Mouse (Mus musculus): ENCODE measurements around the gene Mre11a.

Gene Mre11a

DNA sequence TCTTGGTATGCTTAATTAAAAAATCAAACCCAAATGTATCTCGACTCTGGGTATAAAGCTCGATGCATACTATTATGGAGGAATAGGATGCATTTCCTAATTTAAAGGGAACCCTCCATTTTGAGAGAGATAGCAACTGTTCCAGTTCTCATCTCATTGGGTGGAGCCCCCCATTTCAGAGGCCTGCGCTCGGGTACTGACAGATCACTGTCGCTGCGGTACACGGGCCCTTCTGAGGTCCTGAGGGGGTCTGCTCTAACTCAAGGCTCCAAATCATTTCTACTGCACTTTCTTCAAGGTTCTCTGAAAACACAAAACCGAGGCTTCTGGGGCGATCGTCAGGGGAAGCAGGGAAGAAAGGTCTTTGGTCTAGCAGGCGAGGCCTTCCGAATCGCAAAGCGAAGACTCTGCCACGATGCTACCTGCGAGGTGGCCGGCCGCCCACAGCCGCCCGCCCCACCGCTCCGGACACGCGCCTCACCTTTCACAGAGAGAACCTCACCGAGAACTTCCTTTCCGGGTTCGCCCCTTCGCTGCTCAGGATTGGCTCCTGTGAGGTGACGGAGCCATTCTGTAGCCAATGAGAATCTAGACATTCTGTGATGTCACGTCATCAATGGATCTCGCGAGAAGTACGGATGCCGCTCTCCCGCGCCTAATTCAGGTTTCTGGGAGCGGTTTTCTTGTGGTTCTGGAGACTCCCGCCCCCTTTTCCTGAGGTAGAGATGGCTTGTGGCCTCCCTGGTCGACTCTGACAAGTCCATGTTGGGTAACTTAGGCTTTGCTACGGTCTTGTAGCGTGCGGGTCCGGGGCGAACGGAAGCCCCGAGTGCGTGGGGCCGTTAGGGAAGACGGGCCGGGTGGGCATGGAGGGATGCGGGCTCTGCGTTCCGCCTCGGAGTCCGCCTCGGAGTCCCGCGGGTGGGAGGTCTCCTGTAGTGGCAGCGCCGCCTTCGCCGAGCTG lies at the start of gene Mre11a, which contains the start of gene Ankrd49:
Gene Mre11a (plus strand): TSS at position 616 of the 964 bp plus-strand sequence.
Gene Ankrd49 (minus strand): TSS at position 818 of the 964 bp plus-strand sequence.
- peak; percentile 97 for DNase-seq

DNA sequence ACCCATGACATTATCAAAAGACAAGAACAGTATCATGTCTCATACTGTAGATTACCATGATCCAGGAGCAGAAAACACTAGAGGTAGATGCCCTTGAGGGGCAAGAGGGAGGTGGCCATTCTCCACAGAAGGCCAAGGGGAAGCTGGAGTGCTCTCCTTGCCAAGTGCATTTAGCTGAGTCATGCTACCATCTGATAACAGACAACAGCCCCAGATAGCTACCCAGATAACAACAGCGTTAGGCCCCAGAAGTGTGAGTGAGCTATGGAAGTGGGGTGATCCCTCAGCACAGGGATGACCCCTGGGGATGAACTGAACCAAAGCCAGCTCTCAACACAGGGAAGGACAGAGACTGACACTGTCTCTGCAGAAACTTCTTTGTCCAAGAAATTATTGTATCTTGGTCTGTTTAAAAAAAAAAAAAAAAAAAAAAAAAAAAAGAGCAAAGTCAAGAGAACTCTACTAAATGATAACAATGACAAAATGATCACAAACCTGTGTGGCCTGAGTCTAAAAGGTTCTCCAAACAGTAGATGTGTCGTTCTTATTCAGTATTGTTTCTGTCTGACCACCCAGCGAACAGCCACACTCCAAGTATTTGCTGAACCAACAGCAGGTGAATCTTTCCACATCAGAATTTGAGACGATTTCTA lies 44.8 kb upstream of the Mre11a start:
- no peak for DNase-seq

DNA sequence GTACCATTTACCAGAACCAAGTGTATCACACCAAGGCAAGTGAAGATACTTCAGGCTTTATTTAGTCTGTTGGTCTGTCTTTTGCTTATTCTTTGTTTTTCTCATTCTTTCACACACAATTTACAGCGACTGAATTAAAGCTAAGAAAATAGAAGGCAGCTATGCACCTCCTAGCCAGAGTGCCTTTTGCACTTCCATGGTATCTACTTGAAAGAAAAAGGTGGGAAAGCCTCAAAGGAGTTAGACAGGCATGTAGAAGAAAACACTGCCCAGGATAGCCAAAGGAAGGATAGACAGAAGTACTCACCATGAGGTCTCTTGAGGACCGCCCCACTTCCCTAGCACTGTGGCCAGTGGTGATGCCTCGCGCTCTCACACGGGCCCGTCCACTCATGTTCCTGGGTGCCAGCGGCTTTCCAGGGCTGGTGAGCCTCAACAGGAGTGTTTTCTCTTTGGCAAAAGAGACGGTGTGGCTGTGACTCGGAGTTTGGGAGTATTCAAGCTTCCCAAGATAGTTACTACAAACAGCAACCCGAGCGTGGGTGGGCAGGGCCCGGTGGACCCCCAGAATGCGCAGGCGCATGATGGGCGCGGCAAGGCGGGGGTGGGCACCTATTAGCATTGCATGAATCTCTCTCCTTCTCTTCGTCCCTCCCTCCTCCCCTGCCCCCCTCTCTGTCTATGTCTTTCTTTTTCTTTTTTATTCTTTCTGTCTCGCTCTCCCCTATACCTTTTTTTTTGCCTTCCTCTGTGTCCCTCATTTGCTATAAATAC lies 44.1 kb upstream of the Mre11a start, which contains the start of gene Piwil4:
Gene Piwil4 (minus strand): TSS at position 583 of the 774 bp plus-strand sequence.
- no peak for DNase-seq

DNA sequence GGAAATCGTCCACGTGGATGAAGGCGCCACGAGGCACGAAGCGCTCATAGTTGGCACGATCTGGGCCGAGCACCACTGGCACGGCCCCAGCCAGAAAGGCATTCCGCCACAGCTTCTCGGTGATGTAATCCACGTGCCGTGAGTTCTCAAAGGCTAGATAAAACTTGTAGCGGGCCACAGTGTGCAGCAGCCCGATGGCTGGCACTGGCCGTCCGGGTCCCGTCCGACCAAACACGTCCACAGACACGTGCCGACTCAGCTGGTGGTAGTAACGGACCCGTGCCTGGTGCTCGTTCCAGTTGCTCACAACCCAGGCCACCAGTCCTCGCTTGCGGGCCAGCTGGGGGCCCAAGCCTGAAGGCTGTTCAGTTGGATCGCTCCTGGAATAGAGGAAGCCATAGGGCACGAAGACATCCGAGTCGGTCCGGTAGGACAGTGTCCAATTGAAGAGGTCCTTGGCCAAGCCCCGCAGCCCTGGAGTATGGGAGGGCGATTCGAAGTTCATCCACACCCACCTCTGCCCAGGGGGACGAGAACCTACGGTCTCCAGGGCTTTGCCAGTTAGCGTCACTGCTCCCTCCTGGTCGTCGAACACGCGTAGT lies 33.5 kb upstream of the Mre11a start:
- DNase-seq = no peak

DNA sequence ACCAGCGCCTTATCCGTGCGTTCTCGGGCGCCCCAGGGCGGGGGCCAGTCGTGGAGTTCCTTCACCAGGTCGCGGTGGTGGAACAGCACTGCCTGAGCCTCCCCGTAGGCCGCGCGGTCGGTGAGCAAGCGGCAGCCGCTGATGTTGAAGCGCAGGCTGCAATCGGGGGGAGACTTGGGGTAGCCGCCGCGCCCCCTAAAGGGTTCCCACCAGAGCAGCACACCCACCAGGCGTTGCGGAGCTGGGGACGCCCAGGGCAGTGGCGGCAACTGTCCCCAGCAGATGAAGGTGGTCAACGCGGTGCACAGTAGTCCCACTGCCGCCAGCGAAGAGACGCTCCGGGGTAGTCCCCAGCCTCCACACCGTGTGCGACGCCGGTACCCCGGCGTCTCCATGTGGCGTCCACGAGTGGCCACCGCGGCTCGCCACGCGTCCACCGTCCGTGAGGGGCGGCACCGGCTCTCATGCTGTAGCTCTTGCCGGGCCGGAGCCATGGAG lies 32.9 kb upstream of the Mre11a start:
- peak; percentile 52 for DNase-seq

DNA sequence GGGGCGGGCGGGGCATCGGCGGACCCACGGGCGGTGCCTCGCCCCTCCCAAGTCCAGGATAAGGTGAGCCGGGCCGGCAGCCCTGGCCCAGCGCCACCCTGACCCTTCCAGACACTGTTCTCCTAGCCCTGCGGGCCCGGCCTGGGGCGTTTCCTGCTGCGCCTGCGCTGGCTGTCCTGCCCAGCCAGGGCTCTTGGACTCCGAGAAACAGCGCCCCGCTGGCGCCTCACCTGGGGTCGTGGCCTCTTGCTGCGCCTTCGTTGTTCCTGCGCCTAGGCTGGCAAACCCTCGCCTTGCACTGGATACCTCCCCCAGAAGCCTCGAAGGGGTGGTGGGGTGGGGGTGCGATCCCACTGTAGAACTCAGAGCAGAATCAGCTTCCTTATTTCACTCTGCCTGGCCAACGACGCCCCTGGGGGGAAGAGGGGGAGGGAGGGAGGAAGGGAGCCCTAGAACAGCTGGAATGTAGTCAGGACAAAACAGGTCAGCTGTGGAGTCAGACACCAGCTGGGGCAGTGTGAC lies 32.4 kb upstream of the Mre11a start, which contains the start of gene Fut4:
Gene Fut4 (minus strand): TSS at position 393 of the 522 bp plus-strand sequence.
- peak; percentile 77 for DNase-seq

DNA sequence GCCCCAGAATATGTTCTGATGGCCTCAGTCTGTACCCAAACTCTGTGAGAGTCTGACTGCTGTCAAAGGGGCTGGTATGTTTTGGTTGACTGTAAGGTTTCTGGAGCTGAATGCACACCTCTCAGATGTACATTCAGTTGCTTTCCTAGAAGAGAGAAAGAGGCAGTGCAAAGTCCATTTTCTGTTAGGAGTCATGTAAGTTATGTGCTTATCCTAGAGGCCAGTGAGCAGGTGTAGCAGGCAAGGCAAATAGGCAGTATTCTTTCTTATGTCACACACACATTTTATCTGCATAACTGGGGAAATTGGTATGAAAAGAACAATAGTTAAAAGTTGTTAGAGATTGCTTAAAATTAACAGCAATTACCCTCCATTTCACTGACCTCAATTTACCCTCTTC lies 30.5 kb upstream of the Mre11a start:
- DNase-seq = no peak

DNA sequence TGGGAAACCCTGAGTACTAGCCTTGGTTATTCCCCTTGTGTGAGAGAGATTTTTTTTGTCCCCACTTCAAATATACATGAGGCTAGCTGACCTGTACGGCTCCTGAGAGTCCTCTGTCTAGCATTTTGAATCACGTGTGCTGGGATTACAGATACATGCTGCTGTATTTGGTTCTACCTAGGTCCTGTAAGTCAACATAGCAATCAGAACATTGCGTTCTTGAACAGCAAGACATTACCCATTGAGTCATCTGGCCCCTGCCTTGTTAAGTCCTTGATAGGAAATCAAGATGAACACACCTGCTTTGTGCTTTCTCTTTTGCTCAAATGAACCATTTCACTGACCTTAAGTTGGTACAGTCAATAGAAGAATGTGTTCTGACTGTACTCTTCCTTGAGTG lies 30.0 kb upstream of the Mre11a start:
- no peak for DNase-seq

DNA sequence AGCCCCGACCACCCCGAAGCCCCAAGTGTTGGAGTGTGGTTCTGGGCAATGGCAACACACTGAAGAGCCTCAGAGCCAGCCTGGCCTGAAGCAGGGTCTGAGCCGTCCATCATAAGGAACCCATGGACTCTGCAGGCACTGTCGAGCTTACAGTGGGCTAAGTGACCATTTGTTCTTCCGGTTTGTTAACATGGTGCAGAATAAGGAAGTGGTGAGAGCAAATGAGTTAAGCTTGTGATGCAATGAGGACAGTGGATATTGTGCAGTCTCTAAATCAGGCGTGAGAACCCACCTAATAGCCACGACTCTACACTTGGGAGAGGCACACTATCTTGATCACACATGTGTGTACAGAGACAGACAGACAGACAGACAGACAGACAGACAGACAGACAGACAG lies 25.9 kb upstream of the Mre11a start:
- no peak for DNase-seq

DNA sequence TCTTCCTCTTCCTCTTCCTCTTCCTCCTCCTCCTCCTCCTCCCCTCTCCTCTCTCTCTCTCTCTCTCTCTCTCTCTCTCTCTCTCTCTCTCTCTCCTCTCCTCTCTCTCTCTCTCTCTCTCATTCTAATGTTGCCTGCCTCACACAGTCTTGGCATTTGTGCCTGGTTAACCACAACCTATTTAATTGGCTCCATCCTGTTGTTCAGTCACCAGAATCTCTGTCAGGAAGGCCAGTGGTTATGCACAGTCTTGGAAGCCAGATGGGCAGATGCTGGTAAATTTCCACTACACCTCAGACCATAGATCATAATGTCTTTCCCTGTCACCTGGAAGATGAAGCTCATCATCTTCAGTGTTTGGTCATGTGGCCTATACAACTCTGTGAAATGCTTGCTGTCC lies 25.2 kb upstream of the Mre11a start:
- no peak for DNase-seq

DNA sequence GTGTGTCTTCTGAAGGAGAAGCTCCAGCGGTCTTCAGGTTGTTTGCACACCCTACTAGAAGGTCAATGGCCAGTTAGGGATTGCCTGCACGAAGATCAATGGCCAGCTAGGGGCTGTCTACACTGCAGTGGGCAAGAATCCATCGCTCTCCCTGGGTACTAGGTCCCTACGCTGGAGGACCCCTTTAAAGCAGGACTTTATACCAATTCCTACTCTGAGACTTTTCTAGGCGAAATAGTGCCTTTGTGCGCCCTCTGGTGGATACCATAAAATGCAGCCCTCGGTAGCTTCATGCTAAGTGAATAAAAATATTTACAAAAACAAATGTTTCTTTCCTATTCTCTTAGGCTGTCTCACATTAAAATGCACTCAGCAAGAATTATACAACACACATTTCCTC lies 19.7 kb upstream of the Mre11a start:
- peak; percentile 79 for DNase-seq

DNA sequence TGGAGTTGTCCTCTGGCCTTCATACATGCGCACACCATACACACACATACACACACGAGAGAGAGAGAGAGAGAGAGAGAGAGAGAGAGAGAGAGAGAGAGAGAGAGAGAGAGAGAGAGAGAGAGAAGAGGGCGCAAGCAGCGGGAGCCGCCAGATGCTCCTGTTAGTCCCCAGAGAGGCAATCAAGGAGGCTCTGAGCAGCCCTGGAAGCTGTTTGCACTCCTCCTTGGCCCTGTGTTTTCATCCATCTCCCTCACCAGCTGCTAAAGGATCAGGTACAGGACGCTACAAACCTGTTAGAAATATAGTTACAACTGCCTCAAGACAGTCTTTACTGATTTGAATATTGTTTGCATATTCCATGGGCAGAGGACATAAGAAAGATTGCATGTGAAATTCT lies 14.6 kb upstream of the Mre11a start:
- DNase-seq = no peak

DNA sequence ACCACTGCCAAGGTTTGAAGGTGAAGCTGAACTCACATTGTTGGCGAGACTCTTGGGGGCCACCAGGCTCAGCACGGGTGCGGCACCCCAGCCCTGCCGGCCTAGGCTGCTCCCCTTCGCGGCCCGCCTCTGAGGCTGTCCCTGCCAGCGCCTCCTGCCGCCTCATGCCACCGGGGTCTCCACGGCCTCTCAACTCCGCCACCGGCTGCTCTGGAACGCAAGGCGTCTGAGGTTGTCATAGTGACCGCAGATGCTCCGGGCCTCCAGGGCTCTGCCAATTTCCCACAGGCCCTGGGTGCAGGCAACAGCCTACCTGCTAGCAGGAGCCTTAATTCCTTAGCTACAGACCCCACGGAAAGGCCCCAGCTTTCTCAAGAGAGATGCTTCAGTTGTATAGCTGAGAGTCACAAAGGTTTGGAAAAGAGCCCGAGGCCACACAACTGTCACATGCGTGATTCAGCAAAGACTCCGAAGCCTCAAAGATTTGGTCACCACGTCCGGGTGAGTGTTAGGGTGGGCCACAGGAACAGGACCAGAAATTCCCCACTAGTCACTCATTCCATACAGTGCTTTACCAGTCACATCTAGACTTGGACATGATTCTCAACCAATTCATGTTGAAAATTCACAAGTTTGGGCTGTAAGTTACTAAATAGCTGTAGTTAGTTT lies 13.5 kb upstream of the Mre11a start, which contains the start of gene 1700012B09Rik:
Gene 1700012B09Rik (minus strand): TSS at position 228 of the 669 bp plus-strand sequence.
- DNase-seq = peak; percentile 58

DNA sequence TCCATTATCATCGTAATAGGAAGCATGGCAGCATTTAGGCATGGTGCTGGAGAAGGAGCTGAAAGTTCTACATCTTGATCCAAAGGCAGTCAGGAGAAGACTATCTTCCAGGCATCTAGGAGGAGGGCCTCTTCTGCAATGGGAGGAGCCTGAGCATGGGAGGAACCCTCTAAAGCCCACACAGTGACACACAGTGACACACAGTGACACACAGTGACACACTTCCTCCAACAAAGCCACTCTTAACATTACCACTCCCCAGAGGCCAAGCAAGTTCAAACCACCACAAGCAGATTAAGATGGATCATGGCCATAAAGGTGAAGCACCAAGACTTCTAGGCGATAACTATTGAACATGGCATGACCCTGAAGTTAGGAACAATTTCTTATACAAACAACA lies 12.4 kb upstream of the Mre11a start:
- no peak for DNase-seq

DNA sequence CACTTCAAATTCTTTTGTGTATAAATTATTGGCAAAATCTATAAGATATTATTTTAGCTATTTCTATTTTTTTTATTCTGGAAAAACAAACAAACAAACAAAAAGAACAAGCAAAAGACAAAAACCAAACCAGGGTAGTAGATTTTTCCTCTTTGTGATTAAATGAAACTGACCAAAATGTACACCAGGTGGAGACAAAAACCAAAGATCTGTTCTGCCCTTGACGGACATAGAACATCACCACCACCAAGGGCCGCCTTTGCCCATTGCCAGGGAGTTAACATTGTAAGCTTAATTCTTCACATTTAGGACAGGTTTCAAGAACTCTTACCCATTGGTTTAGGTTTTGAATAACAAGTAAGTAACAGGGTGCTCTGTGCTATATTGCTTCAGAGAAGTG lies 10.6 kb upstream of the Mre11a start:
- peak; percentile 11 for DNase-seq

DNA sequence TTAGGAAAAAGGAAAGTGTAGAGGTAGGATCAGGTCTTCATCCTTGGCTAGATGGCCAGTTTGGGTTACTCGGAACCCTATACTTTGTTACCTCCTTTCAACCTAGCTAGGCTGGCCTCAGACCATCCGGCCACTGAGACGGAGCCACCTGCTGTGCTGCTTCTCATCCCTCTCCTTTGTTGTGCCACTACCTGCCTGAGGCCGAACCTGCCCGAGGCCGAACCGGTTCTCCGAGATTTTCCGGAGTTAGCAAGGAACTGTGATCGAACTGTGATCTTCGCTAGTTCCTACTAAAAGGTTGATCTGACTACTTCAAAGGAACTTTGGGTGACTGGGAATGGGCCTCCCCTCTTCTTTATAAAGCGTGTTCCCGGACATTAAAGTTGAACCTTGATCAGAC lies 6.1 kb upstream of the Mre11a start:
- no peak for DNase-seq

DNA sequence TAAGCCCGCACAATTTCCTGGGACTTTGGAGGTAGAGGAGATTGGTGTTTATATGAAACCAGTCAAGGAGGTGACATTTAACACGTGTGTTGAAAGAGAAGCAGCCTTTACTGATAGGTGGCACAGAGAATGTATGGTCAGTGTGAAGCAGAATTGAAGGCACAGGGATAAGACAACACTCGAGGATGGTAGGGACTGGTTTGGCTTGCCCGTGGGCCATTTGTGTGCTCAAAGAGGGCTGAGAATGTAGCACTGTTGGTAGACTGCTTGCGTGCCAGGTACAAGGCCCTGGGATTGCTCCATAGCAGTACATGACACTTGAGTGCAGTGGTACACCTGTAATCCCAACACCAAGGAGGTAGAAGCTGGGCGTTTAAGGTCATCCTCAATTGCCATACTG lies 2.9 kb downstream of the Mre11a start:
- DNase-seq = no peak

DNA sequence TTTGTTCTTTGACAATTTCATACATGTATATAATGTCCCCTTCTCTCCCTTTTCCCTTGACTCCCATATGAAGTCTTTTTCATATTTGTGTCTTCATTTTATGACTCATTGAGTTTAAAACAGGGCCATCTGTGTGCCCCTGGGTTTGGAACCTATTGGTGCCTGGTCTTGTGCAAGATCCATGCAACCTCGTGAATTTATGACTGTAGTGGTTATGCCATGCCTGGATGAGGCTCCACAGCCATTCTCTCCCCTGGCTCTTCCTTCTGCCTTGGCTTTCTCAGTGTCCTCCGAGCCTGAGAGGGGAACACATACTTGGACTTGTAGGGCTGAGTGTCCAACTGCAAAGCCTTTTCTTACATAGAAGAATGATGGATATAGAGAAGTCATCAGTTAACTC lies 21.3 kb downstream of the Mre11a start:
- DNase-seq = no peak

DNA sequence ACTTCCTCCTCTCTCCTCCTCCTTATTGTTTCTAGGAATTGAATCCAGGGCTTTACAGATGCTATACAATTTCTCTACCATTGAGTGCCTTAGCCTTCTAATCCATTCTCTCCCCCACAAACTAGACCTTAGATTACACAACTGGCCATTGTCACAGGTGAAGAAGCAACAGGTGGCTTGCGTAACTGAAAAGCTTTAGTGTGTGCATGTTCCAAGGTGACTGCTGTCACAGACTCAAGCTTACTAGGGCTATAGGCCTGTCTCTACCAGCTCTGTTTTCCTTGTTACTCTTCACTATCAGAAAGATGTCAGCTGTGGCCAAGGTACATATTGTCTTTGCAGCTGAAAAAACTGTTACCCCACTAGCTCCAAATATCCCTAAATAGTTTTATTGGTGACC lies 22.3 kb downstream of the Mre11a start:
- DNase-seq = no peak

DNA sequence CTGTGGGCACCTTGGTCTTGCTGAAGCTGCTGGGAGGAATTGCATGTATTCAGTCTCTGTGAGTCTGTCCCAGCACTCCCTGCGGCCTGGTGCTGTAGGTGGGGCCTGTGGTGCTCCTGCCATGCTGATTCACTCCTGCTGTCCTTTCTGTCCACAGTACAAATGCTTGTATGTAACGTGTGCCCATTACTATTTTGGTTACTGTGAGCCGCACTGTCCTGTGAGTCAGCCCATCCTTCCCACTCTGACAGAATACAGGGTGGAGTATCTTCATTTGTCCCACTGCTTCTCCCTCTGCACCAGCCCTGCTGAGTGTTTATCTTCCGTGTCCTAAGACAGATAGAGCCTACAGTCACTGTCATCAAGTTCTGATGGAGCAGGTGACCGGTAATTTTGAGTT lies 25.7 kb downstream of the Mre11a start:
- DNase-seq = no peak

DNA sequence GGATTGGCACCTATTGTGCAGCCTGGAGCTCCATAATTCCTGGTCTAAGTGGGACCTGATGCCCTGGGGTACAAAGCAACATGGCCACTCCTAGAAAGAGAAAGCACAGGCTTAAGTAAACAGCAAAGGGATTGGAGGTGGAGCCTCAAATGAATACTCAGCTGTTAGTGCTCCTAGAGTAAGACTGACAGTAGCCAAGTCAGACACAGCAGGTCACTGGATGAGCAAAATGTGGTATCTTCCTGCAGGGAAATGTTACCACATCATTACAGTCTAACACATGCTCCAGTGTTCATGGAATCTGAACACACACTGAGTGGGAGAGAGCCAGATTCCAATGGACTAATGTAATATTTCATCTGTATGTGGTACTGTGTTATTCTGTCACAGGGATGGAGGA lies 36.9 kb downstream of the Mre11a start:
- DNase-seq = no peak

DNA sequence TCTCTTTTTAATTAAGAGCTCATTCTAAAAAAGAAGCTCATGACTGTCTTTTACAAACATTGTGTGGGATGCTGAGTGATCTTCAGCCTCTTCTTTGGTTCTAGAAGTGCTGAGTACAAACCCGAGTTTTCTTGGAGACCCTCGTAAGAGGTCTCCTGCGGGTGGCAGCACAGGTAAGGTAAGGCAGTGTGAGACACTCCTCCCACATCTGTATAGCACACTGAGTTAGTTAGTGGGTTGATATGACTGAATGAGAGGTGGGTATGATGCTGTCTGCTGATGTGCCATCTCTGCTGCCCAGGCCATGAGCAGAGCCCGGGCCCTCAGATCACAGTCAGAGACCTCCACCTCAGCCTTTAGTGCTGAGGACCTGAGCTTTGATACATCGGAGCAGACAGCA lies 40.4 kb downstream of the Mre11a start:
- DNase-seq = no peak
